Mouse (Mus musculus) midbrain, embryonic 15.5 days (tissue): ENCODE measurements around the gene Dglucy. TPM values are rescaled to one million over a fixed set of nuclear protein-coding genes. Genes with fewer than 3 reads are reported as not detected.

Experiments
- ATAC-seq: fragments of 200-750 bp; cut with Nextera tagmentation; replicated peaks from 2 replicates; pipeline ENCODE4 v1.8.0; 2017; ENCODE audit warnings: moderate TSS enrichment
- H3K27ac ChIP-seq: fragments of 300-500 bp; sonication (generic); 2 replicates; pipeline ENCODE4 v1.5.1; 2015; ENCODE audit warnings: mild to moderate bottlenecking, inconsistent platforms
- H3K27me3 ChIP-seq: fragments of 300-500 bp; sonication (generic); replicated peaks from 2 replicates; pipeline ENCODE4 v1.6.1; 2015; ENCODE audit warnings: inconsistent platforms
- H3K36me3 ChIP-seq: fragments of 300-500 bp; sonication (generic); replicated peaks from 2 replicates; pipeline ENCODE4 v1.6.1; 2015; ENCODE audit warnings: inconsistent platforms
- H3K4me1 ChIP-seq: fragments of 300-500 bp; sonication (generic); 2 replicates; pipeline ENCODE4 v1.6.1; 2015; ENCODE audit warnings: inconsistent platforms
- H3K4me2 ChIP-seq: fragments of 300-500 bp; sonication (generic); 2 replicates; pipeline ENCODE4 v1.6.1; 2015; ENCODE audit warnings: inconsistent platforms, mild to moderate bottlenecking, moderate library complexity
- H3K4me3 ChIP-seq: fragments of 300-500 bp; sonication (generic); 2 replicates; pipeline ENCODE4 v1.5.1; 2015; ENCODE audit warnings: mild to moderate bottlenecking, inconsistent platforms
- H3K9ac ChIP-seq: fragments of 300-500 bp; sonication (generic); 2 replicates; pipeline ENCODE4 v1.6.1; 2015; ENCODE audit warnings: mild to moderate bottlenecking, inconsistent platforms
- H3K9me3 ChIP-seq: fragments of 300-500 bp; sonication (generic); 2 replicates; pipeline ENCODE4 v1.6.1; 2016; ENCODE audit warnings: inconsistent platforms
- WGBS: fragments of 180-500 bp; shearing (Covaris S2); methylation state at CpG from one replicate; pipeline ENCODE4 v1.1.7; 2015; ENCODE audit warnings: mixed read lengths; 5-methylcytosine and 5-hydroxymethylcytosine counted together
- polyA plus RNA-seq: library from polyadenylated mRNA; unstranded; fragments of >200 nt; fragmentation: Nextera tagmentation; extraction: Ambion mirVana; gene quantifications from 2 replicates; pipeline ENCODE4 v1.2.1, GENCODE M21; 2015

Gene Dglucy
- polyA plus RNA-seq, 1 experiment from 2014 or later, result 2.9 TPM

DNA sequence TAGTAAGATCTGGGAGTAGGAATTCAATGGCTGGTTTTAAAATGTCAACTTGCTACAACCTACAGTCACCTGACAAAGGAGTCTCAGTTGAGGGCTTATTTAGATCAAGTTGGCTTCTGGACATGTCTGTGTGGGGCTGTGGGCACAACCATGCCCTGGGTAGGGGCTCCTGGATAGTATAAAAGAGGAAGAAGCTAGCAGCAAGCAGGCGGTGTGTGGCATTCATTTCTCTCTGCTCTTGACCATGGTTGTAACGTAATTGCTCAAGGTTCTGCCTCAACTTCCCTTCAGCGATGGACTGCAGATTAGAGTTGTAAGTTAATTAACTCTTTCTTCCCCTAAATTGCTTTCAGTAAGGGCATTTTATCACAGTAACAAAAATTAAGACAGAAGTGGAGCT lies 73.5 kb downstream of the Dglucy start:
- ATAC-seq, result no peak
- Histone ChIP-seq H3K27ac (no peak overlapping the region), H3K36me3 (no peaks in the 10 kb centered on the region), H3K4me1 (no peaks in the 10 kb centered on the region), H3K27me3 (no peaks in the 10 kb centered on the region), H3K9ac (no peak overlapping the region), H3K9me3 (no peaks in the 10 kb centered on the region), H3K4me3 (no peak overlapping the region), H3K4me2 (no peak overlapping the region)
- WGBS, result 92% methylated on average over 3 of the region's 3 CpGs

DNA sequence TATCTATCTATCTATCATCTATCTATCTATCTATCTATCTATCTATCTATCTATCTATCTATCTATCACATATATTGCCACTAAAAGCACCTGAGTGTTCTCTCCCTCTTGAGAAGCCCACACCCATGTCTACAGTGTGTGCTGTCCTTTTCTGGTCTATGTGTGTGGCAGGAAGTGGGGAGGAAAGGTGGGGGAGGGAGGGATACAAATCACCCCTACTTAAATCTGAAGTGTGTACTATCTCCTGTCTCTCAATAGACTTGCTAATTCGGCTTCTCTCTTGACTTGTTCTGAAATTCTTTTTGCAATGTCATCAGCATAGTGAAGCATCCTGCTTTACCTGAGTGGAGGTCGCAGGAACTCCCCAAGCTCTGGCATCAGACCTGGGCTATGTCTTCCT lies 77.5 kb downstream of the Dglucy start:
- Histone ChIP-seq H3K27me3 (no peaks in the 10 kb centered on the region), H3K27ac (no peak overlapping the region), H3K4me2 (no peak overlapping the region), H3K9ac (no peak overlapping the region), H3K4me3 (no peak overlapping the region), H3K9me3 (no peaks in the 10 kb centered on the region), H3K36me3 (no peaks in the 10 kb centered on the region), H3K4me1 (no peaks in the 10 kb centered on the region)
- 87% methylated on average over 2 of the region's 2 CpGs for WGBS
- ATAC-seq, result no peak

DNA sequence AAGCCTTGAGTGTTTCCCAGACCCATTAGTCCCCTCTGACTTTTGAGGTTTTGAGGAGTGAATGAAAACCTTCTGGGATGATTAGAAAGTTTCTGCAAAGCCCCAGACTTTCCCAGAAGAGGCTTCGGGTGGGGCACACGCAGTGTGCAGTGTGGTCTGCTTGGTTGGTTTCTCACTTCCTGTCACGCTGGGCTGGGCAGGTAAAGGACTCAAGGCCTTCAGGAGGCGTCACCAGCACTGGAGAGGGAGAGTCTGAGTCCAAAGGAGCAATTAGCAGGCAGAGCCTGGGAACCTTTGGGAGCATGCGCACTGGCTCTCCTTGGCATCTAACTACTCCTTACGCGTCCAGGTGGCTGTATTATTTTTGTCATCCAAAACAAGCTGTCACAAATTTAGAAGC lies 78.9 kb downstream of the Dglucy start:
- H3K27ac ChIP-seq, result no peak overlapping the region

DNA sequence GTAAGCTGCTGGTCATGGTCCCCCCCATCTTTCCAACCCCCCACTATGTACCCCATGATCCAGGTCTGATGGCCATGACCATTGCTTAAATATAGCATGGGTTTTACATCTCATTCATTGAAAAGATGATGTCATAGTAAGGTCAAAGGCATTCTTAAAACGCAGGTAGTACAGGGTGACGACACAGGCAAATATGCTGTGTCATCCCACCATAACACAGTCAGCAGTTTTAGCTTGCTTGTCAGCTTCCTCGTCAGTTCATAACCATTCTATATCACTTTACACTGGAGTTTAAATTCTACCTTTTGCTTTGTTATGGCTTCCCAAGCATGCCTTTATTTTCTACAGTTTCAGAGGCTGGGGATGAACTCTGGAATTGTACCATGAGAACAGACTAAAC lies 83.4 kb downstream of the Dglucy start:
- Histone ChIP-seq H3K9me3 (no peaks in the 10 kb centered on the region), H3K4me3 (no peak overlapping the region), H3K36me3 (no peaks in the 10 kb centered on the region), H3K27ac (no peak overlapping the region), H3K4me2 (no peak overlapping the region), H3K9ac (no peak overlapping the region), H3K4me1 (no peaks in the 10 kb centered on the region), H3K27me3 (no peaks in the 10 kb centered on the region)
- WGBS, result 87% methylated on average over 3 of the region's 3 CpGs
- ATAC-seq, result no peak

More for the DNA sequence above, 78.9 kb downstream of the Dglucy start:
- Histone ChIP-seq H3K27me3 (no peaks in the 10 kb centered on the region), H3K4me3 (no peak overlapping the region), H3K36me3 (no peaks in the 10 kb centered on the region), H3K4me2 (no peak overlapping the region), H3K9ac (no peak overlapping the region), H3K9me3 (no peaks in the 10 kb centered on the region), H3K4me1 (no peaks in the 10 kb centered on the region)
- WGBS, result 78% methylated on average over 7 of the region's 7 CpGs
- ATAC-seq, result no peak

GRCm38 (mm10) chr12:100862856-100863446 lies 84.1 kb downstream of the Dglucy start:
- no peaks in the 10 kb centered on the region for H3K9me3 ChIP-seq
- H3K27ac ChIP-seq, result no peak overlapping the region
- no peaks in the 10 kb centered on the region for H3K4me1 ChIP-seq
- WGBS, result 94% methylated on average over 3 of the region's 3 CpGs
- H3K9ac ChIP-seq, result no peak overlapping the region
- no peak overlapping the region for H3K4me3 ChIP-seq
- H3K4me2 ChIP-seq, result no peak overlapping the region
- no peaks in the 10 kb centered on the region for H3K36me3 ChIP-seq
- no peak for ATAC-seq
- no peaks in the 10 kb centered on the region for H3K27me3 ChIP-seq

- no peak for ATAC-seq
- Histone ChIP-seq H3K4me2 (no peak overlapping the region), H3K4me3 (no peak overlapping the region), H3K27ac (no peak overlapping the region), H3K4me1 (no peaks in the 10 kb centered on the region), H3K9me3 (no peaks in the 10 kb centered on the region), H3K36me3 (no peaks in the 10 kb centered on the region), H3K27me3 (no peaks in the 10 kb centered on the region), H3K9ac (no peak overlapping the region)
Measured at GRCm38 (mm10) chr12:100865072-100865471, 86.2 kb downstream of the Dglucy start.

DNA sequence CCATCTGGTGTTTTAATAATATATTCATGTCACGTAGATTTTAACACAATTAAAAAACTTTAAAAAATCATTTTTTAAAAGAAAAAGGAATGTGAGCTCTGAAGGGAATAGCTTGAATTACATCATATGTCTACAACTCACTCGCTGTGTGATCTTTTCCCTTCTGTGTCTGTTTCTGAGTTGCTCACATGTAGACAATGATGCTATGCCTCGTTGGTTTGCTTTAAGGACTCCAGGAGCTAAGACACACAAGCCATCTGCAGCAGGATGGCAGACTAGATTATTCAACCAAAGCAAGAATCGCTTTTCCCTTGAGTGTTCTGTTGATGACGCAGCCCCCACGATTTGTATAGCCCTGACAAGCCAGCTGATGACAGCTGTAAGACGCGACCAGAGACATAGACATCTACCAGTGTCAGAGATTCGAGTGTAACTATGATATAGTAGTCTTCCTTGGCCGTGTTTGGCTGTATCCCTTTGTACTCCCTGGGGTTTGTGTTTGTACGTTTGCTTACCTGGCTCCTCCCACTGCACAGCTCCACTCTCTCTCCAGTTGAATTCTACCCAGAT lies 86.7 kb downstream of the Dglucy start:
- Histone ChIP-seq H3K4me1 (no peaks in the 10 kb centered on the region), H3K36me3 (no peaks in the 10 kb centered on the region), H3K9ac (no peak overlapping the region), H3K9me3 (no peaks in the 10 kb centered on the region), H3K27me3 (no peaks in the 10 kb centered on the region), H3K4me2 (no peak overlapping the region), H3K27ac (no peak overlapping the region), H3K4me3 (no peak overlapping the region)
- WGBS, result 70% methylated on average over 11 of the region's 11 CpGs
- ATAC-seq, result no peak

DNA sequence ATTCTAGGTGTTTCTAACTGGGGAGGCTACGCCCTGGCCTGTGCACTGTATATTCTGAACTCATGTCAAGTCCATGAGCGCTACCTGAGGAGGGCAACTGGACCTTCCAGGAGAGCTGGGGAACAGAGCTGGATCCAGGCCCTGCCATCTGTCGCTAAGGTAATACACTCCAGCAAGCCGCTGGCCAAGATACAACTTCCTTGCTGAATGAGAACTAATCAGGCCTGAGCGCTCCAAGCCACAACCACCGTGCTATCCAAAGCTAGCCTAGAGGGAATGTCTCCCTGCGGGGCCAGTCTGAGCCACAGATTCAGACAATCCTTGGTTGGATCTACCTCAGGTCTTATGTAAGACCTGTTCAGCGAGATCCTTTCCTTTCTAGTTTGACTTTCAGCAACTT lies 88.2 kb downstream of the Dglucy start:
- Histone ChIP-seq H3K4me1 (no peaks in the 10 kb centered on the region), H3K36me3 (no peaks in the 10 kb centered on the region), H3K4me3 (no peak overlapping the region), H3K4me2 (no peak overlapping the region), H3K27me3 (no peaks in the 10 kb centered on the region), H3K27ac (no peak overlapping the region), H3K9ac (no peak overlapping the region), H3K9me3 (no peaks in the 10 kb centered on the region)
- no peak for ATAC-seq
- WGBS, result 90% methylated on average over 8 of the region's 8 CpGs

DNA sequence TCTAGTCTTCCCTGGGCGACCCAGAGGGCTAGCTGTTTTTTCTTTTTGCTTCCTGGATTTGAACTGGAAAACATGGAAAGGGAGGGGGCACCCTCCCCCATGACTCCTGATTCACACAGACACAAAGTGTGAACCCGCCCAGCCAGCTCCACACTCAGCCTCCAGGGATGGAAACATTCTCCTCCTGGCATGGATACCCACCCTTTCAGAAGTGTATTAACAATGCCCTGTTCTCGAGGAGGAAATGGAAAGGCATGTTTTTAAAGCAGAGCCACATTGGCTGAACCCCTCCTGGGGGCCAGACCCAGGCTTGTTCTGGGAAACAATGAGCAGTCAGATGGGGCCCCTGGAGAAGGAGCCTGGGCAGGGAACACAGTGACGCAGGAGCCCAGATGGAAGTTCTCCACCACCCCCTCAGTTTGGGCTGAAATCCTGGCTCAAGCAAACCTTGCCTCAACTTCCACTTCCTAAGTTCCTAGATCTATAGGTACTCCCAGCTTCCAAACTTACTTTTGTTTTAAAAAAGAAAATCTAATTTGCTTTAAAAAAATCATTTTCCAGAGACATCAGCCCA lies 89.3 kb downstream of the Dglucy start:
- no peaks in the 10 kb centered on the region for H3K4me1 ChIP-seq
- no peak overlapping the region for H3K4me3 ChIP-seq
- H3K9ac ChIP-seq, result no peak overlapping the region
- no peaks in the 10 kb centered on the region for H3K9me3 ChIP-seq
- 56% methylated on average over 4 of the region's 4 CpGs for WGBS
- H3K4me2 ChIP-seq, result no peak overlapping the region
- no peak overlapping the region for H3K27ac ChIP-seq
- no peaks in the 10 kb centered on the region for H3K27me3 ChIP-seq
- H3K36me3 ChIP-seq, result no peaks in the 10 kb centered on the region
- no peak for ATAC-seq

DNA sequence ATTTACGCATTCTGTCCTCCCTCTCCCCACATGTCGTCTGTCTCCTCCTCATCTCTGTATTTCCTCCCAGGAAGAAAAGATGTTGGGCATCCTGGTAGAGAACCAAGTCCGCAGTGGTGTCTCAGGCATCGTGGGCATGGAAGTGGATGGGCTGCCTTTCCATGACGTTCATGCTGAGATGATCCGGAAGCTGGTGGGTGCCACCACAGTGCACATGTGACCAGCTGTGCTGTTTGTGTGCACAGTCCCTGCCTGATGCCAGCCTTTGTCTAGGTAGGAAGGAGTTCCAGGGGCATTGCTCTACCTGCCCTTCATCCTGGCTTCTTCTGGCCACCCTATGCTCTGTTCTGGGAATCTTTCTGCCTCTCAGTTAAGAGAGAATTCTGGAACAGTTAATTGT lies 92.4 kb downstream of the Dglucy start:
- Histone ChIP-seq H3K9me3 (no peaks in the 10 kb centered on the region), H3K27me3 (no peaks in the 10 kb centered on the region), H3K27ac (no peak overlapping the region), H3K36me3 (no peaks in the 10 kb centered on the region), H3K9ac (no peak overlapping the region), H3K4me3 (no peak overlapping the region), H3K4me2 (no peak overlapping the region), H3K4me1 (no peaks in the 10 kb centered on the region)
- ATAC-seq, result no peak
- WGBS, result 95% methylated on average over 6 of the region's 6 CpGs

GRCm38 (mm10) chr12:100871841-100872240 lies 93.0 kb downstream of the Dglucy start:
- ATAC-seq, result no peak
- no peaks in the 10 kb centered on the region for H3K4me1 ChIP-seq
- H3K27me3 ChIP-seq, result no peaks in the 10 kb centered on the region
- H3K27ac ChIP-seq, result no peak overlapping the region
- H3K36me3 ChIP-seq, result no peaks in the 10 kb centered on the region
- H3K9ac ChIP-seq, result no peak overlapping the region
- WGBS, result 85% methylated on average over 2 of the region's 2 CpGs
- H3K9me3 ChIP-seq, result no peaks in the 10 kb centered on the region
- H3K4me2 ChIP-seq, result no peak overlapping the region
- no peak overlapping the region for H3K4me3 ChIP-seq

DNA sequence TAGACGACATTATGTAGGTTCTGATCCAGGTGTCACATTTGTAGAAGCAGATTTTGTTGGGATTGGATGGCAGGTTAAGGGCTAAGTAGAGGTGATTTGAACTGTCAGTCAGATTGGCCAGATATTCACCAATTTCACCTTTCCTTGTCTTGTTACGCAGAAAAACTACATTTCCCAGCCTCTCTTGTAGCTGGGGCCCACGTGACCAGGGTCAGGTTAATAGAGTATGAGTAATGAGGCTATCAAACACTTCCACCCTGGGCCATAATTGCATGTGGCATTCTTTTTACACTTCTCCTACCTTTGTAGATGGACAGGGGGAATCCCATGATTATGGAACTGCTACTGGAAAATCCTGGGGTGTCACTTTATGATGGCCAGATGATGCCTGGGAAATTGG lies 94.8 kb downstream of the Dglucy start:
- Histone ChIP-seq H3K27me3 (no peaks in the 10 kb centered on the region), H3K27ac (no peak overlapping the region), H3K4me3 (no peak overlapping the region), H3K4me2 (no peak overlapping the region), H3K9me3 (no peaks in the 10 kb centered on the region), H3K4me1 (no peaks in the 10 kb centered on the region), H3K36me3 (no peaks in the 10 kb centered on the region), H3K9ac (no peak overlapping the region)
- ATAC-seq, result no peak
- WGBS, result 82% methylated on average over 3 of the region's 3 CpGs

- H3K27ac ChIP-seq, result no peak overlapping the region
- H3K9ac ChIP-seq, result no peak overlapping the region
- no peak overlapping the region for H3K4me2 ChIP-seq
- no peaks in the 10 kb centered on the region for H3K4me1 ChIP-seq
- no peaks in the 10 kb centered on the region for H3K36me3 ChIP-seq
- no peak for ATAC-seq
- H3K27me3 ChIP-seq, result no peaks in the 10 kb centered on the region
- H3K9me3 ChIP-seq, result no peaks in the 10 kb centered on the region
- 58% methylated on average over 3 of the region's 3 CpGs for WGBS
- H3K4me3 ChIP-seq, result no peak overlapping the region
Measured at GRCm38 (mm10) chr12:100875553-100875952, 96.7 kb downstream of the Dglucy start.
